Mouse (Mus musculus) cortical plate, adult 2 months (tissue): ENCODE data around the gene Hist1h4j.

Experiments used
- CTCF ChIP-seq: fragments of 200-500 bp; IDR thresholded peaks from 2 replicates; pipeline ENCODE4 v1.5.1; 2011; ENCODE audit warnings: mild to moderate bottlenecking, control low read depth, low read length; ENCODE audit not compliant: insufficient read depth; ENCODE audit errors: extremely low read depth
- POLR2A ChIP-seq: fragments of 200-500 bp; IDR thresholded peaks from 2 replicates; pipeline ENCODE4 v1.6.1; 2011; ENCODE audit warnings: mild to moderate bottlenecking, low read length, control low read depth; ENCODE audit not compliant: insufficient read depth; ENCODE audit errors: extremely low read depth

DNA sequence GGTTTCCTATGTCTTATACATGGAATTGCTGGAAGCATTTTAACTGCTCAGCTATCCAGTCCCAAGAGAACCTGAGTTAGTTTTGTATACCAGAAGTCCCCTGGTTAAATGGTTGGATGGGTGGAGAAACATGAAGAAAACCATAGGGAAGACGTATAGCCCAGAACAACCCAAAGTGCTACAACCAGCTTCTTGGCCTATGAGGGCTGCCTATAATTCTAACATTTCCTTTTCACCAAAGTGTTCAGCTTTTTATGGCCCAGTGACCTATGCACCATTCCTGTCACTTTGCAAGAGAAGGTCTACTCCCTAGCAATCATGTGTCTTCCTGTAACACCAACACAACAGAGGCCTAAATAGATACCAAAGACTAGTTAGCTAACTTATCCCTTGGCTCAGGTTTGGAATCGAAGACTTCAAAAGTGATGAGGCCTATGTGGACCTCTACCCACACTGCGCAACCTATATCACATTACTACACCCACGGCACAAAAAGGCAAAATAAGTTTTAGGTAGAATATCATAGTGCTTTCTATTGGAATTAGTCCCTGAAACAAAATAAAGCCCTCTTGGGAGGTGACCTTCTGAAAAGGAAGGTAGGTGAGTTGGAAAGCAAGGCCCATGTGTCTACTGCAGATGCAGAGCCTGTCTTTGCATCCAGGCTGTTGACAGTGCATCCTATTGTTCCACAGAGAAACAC, 16.3 kb upstream of the Hist1h4j start:
- TF ChIP-seq CTCF (no peak), POLR2A (no peak)
